Mouse (Mus musculus): ENCODE data around the gene Atg10.

Atg10 gene

DNA sequence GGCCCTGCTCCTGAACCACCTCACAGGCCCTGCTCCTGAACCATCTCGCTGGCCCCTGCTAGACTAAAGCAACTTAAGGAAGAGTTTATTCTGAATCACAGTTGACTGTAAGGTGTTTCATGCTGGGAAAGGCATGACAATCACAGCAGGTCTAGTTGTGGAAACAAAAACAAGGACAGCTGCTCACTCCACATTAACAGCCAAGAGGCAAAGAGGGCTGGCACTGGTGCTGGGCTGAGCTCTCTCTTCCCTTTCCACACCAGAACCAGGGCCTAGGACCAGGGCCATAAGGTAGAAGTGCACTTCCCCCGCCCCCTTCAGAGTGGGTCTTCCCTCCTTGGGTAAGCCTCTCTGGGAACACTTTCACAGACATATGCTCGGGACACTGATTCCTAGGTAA is 48.4 kb downstream of the Atg10 start:
- DNase-seq (ENCODE audit: low read depth, low spot score): no peak

DNA sequence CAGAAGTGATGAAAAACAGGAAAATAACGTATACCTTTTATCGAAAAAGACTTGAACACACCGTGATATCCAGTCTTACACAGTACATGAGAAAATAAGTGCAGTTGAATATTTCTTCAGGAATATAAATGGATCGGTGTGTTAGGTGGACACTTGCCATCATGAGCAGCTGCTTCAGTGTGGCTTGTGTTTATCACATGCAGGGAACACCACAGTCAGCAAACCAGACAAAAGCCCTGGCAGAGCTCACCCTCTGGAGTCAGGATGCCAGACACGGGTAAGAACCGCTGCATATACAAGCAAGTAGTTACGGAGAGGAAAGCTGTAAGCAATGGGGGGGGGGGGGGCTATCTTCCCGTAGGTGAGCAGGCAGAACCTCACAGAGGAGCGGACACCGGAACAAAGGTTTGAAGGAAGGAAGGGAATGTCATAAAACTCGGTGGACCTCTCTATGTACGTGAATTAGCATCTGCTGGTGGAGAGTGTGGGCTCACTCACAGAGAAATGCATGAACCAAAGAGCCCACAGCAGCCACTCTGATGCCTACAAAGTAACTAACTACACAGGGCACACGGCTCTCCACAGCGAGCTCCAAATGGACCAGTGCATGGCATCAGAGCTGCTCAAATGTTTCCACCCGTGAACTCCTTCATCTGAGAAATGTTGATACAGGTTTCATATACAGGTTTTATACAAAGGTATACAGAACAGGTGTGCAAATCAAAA is 51.8 kb downstream of the Atg10 start:
- no peak for DNase-seq (ENCODE audit: low read depth, low spot score)

DNA sequence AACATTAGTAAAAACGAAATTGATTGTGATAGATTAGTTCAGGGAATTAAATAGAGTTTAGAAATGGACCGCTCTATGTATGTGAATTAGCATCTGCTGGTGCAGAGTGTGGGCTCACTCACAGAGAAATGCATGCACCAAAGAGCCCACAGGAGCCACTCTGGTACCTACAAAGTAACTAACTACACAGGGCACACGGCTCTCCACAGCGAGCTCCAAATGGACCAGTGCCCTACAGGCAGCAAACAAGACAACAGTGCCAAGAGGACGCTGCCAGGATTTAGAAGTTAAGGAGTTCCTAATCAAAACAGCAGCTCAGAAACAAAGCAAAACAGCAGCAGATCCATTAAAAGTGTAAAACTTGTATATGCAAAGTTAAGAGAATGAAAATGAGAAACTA is 52.6 kb downstream of the Atg10 start:
- no peak for DNase-seq (ENCODE audit: low read depth, low spot score)

DNA sequence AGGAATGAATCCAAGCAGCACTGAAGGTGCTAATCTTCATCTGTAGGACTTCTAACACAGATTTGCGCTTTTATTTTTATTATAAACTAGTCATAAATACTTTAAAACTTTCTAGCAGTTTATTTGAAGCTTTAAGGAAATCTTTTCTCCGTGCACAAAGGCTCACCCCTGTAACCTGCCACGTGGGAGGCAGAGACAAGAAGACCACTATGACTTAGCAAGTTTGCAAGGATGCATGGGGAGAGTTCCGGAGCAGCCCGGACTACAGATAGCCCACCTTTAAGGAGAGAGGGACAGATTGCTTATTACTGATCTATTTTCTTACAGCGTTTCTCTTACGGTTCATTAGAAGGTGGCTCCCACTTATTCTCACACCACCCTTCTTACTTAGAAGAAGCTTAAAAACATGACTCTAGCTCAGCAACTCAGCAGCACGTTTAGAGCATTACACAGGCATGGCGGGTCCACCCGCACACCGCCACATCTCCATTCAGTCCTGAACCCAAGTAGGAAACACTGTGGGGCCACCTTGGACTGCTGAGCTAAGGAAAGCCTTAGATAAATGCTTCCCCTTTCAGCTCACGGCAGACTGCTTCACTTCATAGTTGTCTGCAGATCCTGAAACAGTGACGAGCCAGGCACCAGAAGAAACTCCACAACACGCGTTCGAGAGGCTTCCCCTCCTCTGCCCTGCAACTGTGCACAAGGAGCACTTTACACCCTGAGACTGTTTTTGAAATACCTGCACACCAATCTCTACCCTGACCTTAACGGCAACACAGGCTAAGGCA is 54.0 kb downstream of the Atg10 start:
- no peak for DNase-seq (ENCODE audit: low read depth, low spot score)

DNA sequence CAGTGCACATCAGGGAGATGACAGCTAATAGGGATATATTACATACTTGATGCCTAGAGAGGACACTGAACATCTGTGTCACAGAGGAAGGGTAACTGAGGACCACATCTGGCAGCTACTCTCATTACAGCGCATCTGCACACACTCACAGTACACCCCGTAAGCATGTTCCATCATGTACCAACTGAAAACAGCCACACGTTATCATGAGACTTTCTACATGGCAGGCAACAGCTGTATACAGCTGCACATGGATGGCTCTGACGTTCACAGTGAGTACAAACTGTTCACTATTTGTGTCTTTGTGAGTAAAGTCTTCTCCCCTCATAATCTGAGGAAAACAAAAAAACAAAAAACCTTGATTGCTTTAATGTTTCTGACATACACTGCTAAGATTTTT is 55.3 kb downstream of the Atg10 start:
- DNase-seq (ENCODE audit: low read depth, low spot score): no peak

DNA sequence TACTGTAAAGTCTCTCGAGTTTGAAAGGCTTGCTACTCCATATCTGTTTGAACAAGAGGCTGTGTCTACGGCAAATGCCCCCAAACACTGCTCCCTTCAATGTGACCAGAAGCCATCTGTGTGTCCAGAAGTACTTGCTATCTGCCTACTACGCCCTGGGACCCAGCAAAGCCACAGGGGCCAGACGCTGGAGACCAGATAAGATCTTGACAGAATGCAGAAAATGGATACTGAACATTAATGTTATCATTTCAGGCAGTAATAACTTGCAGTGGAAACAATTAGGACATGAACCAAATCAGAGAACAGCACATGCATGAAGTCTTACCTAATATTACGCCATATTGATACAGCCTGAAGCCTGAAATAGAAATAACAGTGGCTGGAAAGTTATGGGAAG is 56.2 kb downstream of the Atg10 start:
- DNase-seq (ENCODE audit: low read depth, low spot score): no peak

DNA sequence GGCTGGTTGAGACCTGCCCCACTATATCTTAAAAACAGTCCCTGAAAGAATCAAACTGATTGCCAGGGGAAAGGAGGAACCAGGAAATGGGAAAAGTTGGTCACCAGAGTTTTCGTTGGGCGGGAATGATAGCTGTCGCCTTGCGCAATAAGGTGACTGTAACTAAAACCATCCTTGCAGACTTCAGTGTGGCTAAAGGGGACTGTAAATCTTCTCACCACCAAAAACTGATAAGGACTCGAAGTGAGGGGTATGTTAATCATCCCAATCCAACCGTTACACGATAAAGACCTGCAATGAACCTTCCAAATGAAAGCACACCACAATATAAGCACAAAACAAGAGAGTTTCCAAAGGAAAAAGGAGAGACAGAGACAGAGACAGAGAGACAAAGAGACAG is 57.5 kb downstream of the Atg10 start:
- DNase-seq (ENCODE audit: low read depth, low spot score): peak; percentile 76

DNA sequence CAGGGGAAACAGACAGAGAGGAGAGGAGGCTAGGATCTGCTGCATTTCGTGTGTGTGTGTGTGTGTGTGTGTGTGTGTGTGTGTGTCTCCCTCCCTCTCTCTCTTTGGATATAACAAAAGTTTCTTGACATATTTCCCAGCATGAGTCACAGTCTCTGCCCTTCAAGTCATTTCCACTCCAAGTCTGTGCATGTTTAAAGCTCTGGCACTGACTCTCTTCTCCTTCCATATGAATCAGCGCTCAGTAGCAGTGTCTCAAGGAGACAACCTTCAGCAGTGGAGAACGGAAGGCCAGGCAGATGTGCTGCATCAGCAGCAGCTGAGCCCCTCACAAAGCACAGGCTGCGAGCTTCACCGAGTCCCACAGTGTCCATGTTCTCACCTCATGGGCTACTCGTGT is 58.6 kb downstream of the Atg10 start:
- DNase-seq (ENCODE audit: low read depth, low spot score): peak; percentile 97

DNA sequence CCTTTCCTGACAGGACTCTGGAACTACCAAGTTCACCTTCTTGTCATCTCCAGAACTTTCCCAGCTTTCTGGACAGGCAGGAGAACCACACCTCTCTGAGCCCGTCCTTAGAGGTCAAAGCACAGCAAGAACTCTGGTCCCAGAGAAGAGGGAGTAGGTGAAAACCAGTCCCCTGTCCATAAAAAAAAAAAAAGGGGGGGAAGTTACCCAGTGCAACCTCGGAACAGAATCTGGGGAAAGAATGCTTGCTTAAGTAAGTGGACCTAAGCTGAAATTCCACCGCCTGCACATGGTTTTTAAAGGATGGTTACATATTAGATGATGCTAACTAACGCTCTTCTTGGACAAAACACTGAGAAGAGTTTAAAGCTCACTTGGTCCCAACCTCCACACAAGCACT is 60.5 kb downstream of the Atg10 start:
- DNase-seq (ENCODE audit: low read depth, low spot score): no peak

DNA sequence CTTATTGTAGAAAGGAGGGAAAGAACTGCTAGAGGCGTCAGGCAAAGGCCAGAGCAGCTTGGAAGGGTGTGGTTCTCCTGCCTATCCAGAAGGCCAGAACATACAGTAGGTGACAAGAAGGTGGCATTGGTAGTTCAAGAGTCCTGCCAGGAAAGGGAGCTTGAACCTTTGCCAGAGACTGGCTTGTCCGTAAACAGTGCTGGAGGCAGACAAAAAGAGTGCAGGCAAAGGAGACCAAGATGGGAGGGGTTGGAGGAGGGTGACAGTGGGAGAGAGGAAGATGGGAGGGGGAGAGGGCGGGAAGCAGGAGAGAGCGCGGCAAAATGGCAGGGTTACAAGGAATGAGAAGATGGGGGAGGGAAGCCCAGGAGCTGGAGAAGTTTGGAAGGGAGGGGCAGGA is 61.3 kb downstream of the Atg10 start:
- DNase-seq (ENCODE audit: low read depth, low spot score): no peak

DNA sequence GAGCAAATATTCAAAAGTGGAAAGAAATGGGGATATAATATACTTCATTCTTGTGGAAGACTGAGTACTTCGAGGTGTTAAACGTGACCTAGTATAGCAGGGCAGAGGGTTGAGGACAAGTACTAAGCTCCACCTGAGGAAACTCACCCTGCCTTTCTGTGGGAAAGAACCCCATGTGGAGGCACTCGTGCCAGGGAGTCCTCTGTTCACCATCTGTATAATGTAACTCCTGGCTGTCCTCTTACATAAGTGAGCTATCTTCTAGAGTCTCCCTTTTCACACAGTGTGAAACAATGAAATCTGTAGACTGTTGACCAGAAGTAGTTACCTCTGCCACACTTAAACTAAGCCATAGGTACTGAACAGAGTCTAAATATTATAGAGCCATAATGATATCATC is 63.2 kb downstream of the Atg10 start:
- DNase-seq (ENCODE audit: low read depth, low spot score): no peak

DNA sequence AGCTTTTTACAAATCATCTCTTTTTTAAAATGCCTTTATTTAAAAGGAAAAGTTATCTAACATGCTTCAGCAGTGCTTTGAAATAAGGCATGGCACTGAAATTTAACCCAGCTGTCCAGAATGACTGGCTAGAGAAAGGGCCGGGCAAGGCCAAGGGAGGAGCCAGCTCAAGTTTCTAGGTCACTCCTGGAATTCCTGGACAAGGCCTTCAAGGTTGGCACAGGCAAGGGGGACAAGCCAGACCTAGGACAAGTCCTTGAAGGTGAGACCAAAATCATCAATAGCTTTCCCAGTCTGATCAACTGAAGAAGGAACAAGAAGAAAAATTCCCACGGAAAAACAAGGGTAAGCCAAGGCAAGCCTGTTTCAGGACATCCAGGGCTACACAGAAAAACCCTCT is 63.9 kb downstream of the Atg10 start:
- no peak for DNase-seq (ENCODE audit: low read depth, low spot score)

DNA sequence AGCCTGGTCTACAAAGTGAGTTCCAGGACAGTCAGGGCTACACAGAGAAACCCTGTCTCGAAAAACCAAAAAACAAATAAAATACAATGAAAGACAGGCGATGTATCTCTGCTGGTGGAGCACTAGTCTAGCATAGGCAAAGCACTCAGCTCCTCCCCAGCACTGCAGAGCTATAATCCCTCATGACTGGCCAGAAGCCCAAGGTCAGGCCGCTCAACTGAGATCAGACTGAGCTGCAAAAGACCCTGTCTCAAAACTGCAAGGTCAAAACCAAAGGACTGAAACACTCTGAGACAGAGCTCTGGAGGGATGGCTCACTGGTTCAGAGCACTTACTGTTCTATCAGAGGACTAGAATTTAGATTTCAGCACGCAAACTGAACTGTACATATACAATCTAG is 65.8 kb downstream of the Atg10 start:
- DNase-seq (ENCODE audit: low read depth, low spot score): no peak

DNA sequence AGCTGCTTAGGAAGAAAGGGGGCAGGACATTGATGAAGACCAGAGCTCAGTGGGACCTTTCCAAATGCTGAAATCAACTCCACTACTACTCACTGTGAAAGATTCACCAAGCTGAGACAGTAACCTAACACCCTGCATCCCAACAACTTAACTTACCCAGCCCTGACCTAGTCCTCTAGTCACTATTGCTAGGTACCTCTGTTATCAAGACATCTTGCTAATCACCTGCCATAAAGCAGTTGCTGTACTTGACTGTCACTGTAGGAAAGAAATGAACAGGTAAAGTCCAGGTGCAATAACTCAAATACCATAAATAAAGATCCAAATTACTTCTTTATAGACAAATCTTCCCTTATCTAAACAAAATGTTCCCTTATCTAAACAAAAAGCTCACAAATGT is 66.3 kb downstream of the Atg10 start:
- no peak for DNase-seq (ENCODE audit: low read depth, low spot score)

DNA sequence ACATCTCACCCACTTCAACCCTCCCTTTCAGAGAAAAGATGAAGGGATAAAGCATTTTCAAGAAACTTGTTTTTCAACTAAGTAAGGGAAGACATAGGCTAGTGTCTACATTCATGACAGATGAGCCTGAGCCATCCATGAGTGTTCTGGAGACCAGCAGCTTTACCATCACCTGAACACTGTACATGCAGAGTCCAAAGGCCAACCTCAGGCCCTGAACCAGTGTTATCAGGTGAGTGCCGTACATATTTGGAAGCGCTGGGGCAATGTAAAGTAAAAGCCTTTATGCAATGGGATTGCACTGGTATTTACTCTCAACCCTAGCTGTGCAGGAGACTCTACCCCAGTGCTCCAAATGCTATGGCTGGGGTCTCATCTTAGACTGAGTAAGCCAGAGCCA is 66.8 kb downstream of the Atg10 start:
- no peak for DNase-seq (ENCODE audit: low read depth, low spot score)

DNA sequence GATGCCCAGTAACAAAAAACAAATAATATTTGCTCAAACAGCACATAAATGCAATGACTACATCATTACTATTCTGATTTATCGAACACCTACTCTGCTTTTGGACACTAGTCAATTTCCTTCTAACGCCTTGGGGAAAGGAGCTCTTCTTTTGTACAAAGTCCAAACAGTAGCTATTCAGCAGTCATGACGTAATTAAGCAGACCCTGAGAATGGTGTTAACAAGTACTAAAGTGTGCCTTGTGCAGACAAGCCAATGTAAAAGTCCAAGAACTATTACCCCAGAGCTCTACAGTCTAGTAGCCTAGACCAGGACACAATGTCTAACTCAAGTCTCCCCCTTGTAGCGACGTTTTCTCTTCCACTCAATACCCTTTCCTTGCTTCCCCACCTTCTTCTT is 67.5 kb downstream of the Atg10 start:
- no peak for DNase-seq (ENCODE audit: low read depth, low spot score)

DNA sequence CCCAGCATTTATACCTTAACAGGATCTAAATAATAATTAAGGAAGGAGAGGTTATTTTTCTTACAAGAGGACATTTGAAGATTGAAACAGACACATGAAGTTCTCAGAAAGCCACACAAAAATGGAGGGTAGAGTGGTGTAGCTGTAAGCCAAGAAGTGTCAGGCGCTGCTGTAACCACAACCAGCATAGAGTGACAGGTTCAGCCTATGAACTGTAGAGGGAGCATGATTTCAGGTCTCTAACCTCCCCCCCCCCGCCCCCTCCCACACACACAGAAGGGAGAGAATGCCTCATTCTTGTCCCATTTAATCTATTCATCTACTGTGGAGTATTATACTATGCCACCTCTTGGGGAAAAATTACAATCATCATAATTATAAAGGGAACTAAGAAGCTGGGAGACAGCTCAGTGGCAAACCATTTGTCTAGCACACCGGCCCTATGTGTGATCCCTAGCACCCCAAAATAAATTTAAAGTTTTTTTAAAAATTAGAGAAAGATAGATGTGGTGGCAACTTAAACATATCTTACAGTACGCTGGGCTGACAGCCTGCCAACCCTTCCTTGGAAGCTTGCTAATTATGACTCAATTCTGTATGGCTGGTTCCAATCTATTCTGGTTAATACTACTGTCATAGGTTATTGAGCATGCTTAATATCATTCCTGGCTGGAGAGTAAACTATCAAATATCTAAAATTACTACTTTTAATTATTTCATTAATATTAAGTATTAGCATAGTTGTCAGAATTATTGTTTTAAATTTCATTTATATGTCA is 68.2 kb downstream of the Atg10 start:
- DNase-seq (ENCODE audit: low read depth, low spot score): no peak

DNA sequence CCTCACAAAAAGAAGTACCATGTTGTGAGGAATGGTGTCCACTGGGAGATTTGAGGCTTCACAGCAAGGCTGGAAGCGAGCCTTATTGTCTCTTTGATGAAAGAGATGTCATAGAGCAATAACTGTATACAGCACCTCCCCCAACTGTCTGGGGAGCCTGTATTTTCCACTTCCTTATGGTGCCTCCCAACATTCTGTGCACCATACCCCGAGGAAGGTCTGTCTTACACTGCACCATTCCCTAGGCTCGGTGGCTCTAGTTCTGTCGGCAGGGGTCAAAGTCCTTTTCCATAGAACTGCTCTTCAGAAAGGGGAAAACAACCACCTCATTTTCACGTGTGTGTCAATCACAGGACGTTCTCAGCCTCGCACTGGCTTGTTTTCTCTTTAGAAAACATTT is 69.1 kb downstream of the Atg10 start:
- no peak for DNase-seq (ENCODE audit: low read depth, low spot score)

DNA sequence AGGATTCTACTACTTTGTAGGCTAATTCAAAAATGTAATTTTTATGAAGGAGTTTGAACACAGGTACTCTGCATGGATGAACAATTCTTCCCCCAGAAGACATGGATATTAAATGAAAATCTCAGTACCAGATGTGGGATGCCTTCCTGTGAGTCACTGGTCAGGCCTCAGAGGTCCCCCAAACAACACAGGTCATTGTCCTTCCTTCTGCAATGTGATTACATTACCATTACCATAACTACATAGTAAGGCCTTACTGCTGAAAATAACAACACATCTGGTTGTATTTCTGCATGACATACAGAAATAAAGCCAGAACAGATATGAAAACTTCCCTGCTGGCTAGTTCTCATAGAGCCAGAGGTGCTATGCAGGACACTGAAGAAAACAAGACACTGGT is 87.4 kb downstream of the Atg10 start:
- peak; percentile 50 for DNase-seq (ENCODE audit: low read depth, low spot score)

DNA sequence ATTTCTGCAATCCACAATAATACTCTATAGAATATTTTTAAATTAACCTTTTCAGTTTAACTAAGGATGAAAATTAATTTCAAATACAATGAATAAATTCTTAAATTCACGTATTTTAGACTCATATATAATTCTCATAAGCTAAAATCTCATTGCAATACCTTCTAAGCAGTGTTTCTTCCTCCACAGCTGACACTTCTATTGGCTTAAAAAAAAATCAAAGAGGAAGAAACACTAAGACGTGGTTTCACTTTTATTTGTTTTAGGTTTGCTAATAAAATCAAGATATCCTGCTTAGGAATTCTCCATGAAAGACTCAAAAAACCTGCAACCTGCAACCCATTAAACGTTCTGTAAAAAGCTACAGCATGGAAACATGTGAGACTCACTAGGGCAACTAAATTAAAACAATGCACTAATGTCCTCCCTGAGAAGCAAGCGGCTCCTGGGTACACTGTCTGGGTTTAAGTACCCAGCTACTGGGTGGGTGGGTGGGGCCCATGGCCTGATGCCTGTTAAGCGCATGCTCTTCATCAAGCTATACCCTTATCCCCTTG is 90.4 kb downstream of the Atg10 start:
- DNase-seq (ENCODE audit: low read depth, low spot score): no peak

DNA sequence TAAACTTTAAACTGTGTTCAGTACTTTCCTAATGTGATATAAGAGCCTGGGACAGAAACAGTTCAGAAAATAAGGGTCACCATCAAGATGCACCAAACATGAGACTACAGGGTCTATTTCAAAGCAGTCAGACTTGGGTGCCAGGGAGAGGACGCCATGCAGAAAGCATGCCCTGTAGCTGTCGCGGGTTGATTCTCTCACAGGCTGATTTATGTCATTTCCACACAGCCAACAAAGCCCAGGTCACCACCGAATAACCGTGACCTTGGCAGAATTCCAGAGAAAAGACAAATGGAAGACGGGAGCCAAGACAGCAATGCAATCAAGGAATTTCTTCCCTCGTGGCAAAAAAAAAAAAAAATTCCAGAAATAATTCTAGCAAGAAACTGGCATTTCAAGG is 94.7 kb downstream of the Atg10 start:
- DNase-seq (ENCODE audit: low read depth, low spot score): no peak

DNA sequence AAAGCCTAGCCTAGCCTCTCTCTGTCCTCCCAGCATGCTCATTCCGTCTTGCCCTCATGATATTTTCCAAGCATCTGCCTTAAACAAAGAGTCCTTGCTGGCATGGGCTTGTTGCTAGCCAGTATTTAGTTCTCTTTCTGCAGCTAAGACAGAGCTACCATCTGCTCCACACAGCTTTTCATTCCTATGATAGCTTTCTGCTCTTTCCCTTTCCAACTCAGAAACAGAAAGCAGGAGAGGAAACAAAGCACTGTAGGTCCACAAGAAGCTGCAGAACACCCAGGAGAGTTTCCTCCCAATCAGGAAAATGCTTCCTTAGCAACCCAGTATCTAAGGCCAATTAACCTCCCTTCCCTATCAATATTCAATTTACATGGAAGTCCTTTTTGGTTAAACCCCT is 95.2 kb downstream of the Atg10 start:
- no peak for DNase-seq (ENCODE audit: low read depth, low spot score)
